Mouse (Mus musculus): ENCODE measurements around the gene Sgca. TPM values are rescaled to one million over a fixed set of nuclear protein-coding genes. Genes with fewer than 3 reads are reported as not detected.
A peak's percentile ranks its signal among the peaks of the same experiment; 100 is the strongest.

Sgca gene
- total RNA-seq, 2 experiments from 2014 or later: 135 to 139 TPM

- intact Hi-C loops (cut with DNase I): no loop called here
- DNase-seq: peak in 1 of 2 experiments; percentile 50
These were observed 48.3 kb downstream of the Sgca start for GRCm38 (mm10) chr11:94927771-94928291.

- DNase-seq: peak; percentile 43 to 52
- intact Hi-C loops (cut with DNase I): no loop called here
These were observed 49.7 kb downstream of the Sgca start for GRCm38 (mm10) chr11:94926431-94926830.

GRCm38 (mm10) chr11:94924977-94925376, 51.1 kb downstream of the Sgca start:
- no peak for DNase-seq
- intact Hi-C loops (cut with DNase I): no loop called here

DNA sequence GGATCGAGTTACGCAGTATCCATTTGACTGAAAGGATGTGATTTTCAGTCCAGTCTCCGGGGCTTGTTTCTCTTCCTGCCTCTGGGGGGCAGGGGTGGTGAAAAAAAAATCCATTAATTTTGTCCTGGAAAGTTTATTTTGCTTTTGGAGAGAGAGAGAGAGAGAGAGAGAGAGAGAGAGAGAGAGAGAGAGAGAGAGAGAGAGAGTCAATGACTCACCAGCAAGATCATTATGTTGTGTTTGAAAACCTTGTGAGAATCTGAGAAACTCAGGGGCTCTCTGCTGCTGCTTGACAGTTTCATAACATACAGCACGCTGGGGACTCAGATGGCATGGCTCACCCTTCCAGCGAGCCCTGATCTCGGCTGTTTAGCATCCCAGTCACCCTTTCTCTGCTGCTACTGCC, 55.1 kb downstream of the Sgca start:
- no peak for DNase-seq
- intact Hi-C loops (cut with DNase I): no loop called here

- DNase-seq: peak in 1 of 2 experiments; percentile 9
These were observed 58.4 kb downstream of the Sgca start for GRCm38 (mm10) chr11:94917717-94918116.

DNA sequence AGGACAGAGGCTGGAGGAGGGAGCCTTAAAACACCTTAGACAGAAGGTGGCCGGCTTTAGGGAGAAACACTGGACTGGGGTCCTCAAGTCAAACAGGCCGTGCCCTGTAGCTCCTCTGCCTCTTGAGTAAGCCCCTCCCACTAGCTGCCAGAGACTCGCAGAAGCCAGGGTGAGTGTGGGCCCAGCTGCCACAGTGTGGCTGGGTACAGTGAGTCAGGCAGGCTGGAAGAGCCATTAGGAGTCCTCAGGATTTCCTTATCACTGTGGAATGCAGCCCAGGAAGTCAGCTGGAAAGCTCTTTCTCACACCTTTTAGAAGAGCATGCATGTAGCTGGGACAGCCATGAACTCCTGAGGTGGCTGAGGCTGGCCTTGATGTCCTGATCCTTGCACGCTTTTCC, 59.6 kb downstream of the Sgca start:
- peak in 1 of 2 experiments; percentile 15 for DNase-seq
- intact Hi-C loops (cut with DNase I): no loop called here

More at GRCm38 (mm10) chr11:94917717-94918116, 58.4 kb downstream of the Sgca start:
- intact Hi-C loops (cut with DNase I): no loop called here

DNA sequence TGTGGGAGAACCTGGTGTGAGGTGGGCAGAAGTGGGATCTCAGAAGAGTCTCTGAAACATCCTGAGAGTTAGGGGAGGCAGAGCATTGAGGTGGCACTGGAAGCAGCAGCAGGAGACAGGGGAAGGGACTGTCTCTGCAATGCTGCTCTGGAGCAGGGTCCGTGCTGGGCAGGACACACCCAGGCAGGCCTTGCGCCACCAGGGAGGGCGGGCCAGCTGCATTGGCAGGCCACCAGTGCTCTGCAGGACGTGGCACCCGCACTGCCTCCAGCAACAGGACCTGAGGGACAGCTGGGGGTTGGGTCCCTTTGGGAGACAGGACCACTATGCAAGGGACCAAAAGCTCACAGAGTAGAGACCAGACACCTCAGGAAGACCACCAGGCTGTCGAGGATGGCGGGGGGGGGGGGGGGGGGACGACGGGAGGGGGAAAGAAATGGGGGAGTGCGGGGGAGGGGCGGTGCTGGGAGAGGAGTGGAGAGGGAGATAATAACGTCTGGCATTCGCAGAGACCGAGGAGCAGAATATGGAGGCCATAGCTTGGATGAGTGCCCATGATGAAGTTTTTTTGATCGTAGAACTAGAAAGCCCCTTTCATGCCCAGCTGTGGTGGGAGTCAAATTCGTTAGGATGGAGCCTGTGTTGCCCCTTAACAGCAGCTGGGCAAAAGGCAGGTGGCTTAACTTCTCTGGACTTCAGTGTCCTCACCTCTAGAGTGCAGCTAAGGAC, 60.3 kb downstream of the Sgca start:
- peak; percentile 72 to 79 for DNase-seq
- intact Hi-C loops (cut with DNase I): no loop called here

GRCm38 (mm10) chr11:94913302-94914090, 62.6 kb downstream of the Sgca start:
- intact Hi-C loops (cut with DNase I): loop anchor here (5.0 kb wide), 1 partner anchor 36 kb away; no protein-coding TSS in a partner anchor
- peak; percentile 43 to 47 for DNase-seq

Other genes starting within 250 kb of the Sgca start
- gene Cdc34b, start 234.5 kb downstream of the Sgca start, total RNA-seq (2021): 1 to 10 TPM; 1.2 TPM
- not detected for gene Tmem92, start 193.6 kb downstream of the Sgca start, total RNA-seq (2021)
- 100 to 1,000 TPM; 475 to 551 TPM for gene Col1a1, start 40.1 kb downstream of the Sgca start, total RNA-seq (2021)
- gene Hils1, start 8.7 kb downstream of the Sgca start, total RNA-seq (2021): not detected
- 10 to 100 TPM; 50.5 to 52.1 TPM for gene Ppp1r9b, start 14.7 kb upstream of the Sgca start, total RNA-seq (2021)
- gene Samd14, start 33.6 kb upstream of the Sgca start, total RNA-seq (2021): 1 to 10 TPM; 2.2 TPM
- 100 to 1,000 TPM; 297 to 326 TPM for gene Pdk2, start 65.0 kb upstream of the Sgca start, total RNA-seq (2021)
- 10 to 100 TPM; 13.5 to 15.6 TPM for gene Itga3, start 100.5 kb upstream of the Sgca start, total RNA-seq (2021)
- not detected for gene Dlx3, start 143.8 kb upstream of the Sgca start, total RNA-seq (2021)
- under 1 TPM in 1 of 2 experiments, not detected in 1; 0.17 TPM for gene Dlx4, start 169.9 kb upstream of the Sgca start, total RNA-seq (2021)